Mouse (Mus musculus) bone marrow, adult 2 months (tissue): ENCODE measurements around the gene Tyw3.

ENCODE experiments used
- CTCF ChIP-seq: fragments of 200-500 bp; IDR thresholded peaks from 2 replicates; pipeline ENCODE4 v1.5.1; 2011; ENCODE audit warnings: low read length, control low read depth; ENCODE audit not compliant: control insufficient read depth, insufficient read depth
- POLR2A ChIP-seq: fragments of 200-500 bp; IDR thresholded peaks from 2 replicates; pipeline ENCODE4 v1.6.1; 2011; ENCODE audit warnings: low read depth, mild to moderate bottlenecking, control low read depth, low read length, borderline replicate concordance; ENCODE audit not compliant: control insufficient read depth

DNA sequence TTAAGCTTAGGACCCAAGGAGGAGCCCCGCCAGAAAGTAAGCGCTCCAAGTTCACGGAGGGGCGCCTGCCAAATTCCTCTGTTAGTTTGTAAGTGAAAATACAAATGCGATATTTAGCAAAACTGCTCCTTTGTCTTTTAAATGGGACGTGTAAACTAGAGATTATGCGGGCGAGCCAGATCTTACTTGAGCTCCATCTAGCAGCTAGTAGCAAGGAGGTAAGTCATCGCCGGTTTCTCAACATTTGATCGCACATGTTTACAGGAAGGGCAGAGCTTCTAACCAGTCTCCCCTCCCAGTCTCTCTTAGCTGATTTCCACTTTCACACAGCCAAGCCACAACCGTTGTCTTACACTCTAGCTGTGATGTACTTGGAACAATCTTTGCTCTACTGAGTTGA lies 26.1 kb downstream of the Tyw3 start:
- TF ChIP-seq CTCF = no peak
- TF ChIP-seq POLR2A = no peak
